27 mouse cellular contexts compared by ENCODE assay signal in the genomic region with DNA sequence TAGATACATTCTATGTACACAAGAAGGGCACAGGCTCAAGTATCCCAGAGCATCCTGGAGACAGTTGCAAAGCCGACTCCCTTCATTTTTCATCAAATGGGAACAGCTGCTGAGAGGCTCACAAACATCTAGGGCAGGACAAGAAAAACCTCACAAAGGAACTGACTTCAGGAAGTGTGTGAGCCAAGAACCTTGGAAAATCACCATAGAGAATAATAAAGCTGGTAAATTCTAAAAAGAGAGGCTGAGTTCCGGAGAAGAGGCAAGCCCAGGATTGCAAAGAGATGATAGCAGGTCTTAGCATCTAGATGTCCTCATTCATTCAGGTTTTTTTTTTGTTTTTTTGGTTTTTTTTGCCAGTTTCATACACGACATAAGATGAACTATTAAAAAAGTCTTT.
"Had no signal": no experiment of that assay in that cellular context is flagged by ENCODE, and none has a peak within 500 bp of the region (broad histone marks: within the 10 kb centered on the region; RNA-seq: fewer than 3 reads in every experiment).

No protein-coding gene starts in this region.

- H3K9me3 ChIP-seq: heart, embryonic 13.5 days; heart, embryonic 15.5 days; hindbrain, embryonic 10.5 days; hindbrain, embryonic 12.5 days; intestine, embryonic 15.5 days; kidney, embryonic 15.5 days; limb, embryonic 13.5 days; limb, embryonic 15.5 days; liver, embryonic 12.5 days had no signal

- H3K27ac ChIP-seq: gastrocnemius, adult 2 months; heart, embryonic 13.5 days; heart, embryonic 15.5 days; hindbrain, embryonic 10.5 days; hindbrain, embryonic 12.5 days; hindbrain, embryonic 14.5 days; intestine, embryonic 15.5 days; kidney, embryonic 15.5 days; kidney, postnatal 0 days; limb, embryonic 13.5 days; limb, embryonic 15.5 days; liver, embryonic 12.5 days; liver, embryonic 14.5 days had no signal

- H3K4me1 ChIP-seq: heart, embryonic 13.5 days; heart, embryonic 15.5 days; hindbrain, embryonic 10.5 days; hindbrain, embryonic 12.5 days; intestine, embryonic 15.5 days; kidney, embryonic 15.5 days; limb, embryonic 13.5 days; limb, embryonic 15.5 days; liver, embryonic 12.5 days had no signal

- ATAC-seq: hindbrain, embryonic 16.5 days; inflammation-experienced regulatory T-cells, adult 6 months; intestine, embryonic 15.5 days; intestine, postnatal 0 days; liver, embryonic 12.5 days had no signal

- H3K4me2 ChIP-seq: heart, embryonic 11.5 days; heart, embryonic 13.5 days; heart, embryonic 15.5 days; hindbrain, embryonic 12.5 days; hindbrain, embryonic 14.5 days; intestine, embryonic 15.5 days; kidney, embryonic 15.5 days; limb, embryonic 13.5 days; limb, embryonic 15.5 days; liver, embryonic 12.5 days had no signal

- H3K9ac ChIP-seq: heart, embryonic 13.5 days; heart, embryonic 15.5 days; hindbrain, embryonic 12.5 days; hindbrain, embryonic 14.5 days; intestine, embryonic 15.5 days; kidney, embryonic 15.5 days; limb, embryonic 13.5 days; limb, embryonic 15.5 days; liver, embryonic 12.5 days; liver, embryonic 14.5 days had no signal

- H3K36me3 ChIP-seq: heart, embryonic 13.5 days; heart, embryonic 15.5 days; hindbrain, embryonic 10.5 days; hindbrain, embryonic 12.5 days; intestine, embryonic 15.5 days; kidney, embryonic 15.5 days; limb, embryonic 13.5 days; limb, embryonic 15.5 days; liver, embryonic 12.5 days had no signal

- H3K4me3 ChIP-seq: gastrocnemius, adult 2 months; heart, embryonic 13.5 days; heart, embryonic 15.5 days; hindbrain, embryonic 10.5 days; hindbrain, embryonic 12.5 days; intestine, embryonic 15.5 days; kidney, embryonic 15.5 days; limb, embryonic 13.5 days; limb, embryonic 15.5 days; liver, embryonic 12.5 days had no signal

- DNase-seq: gastrocnemius, adult 2 months; gastrocnemius, postnatal 10 days; gastrocnemius, postnatal 25 days; heart, postnatal 4 days; kidney, adult 18-20 months; kidney, adult 8-10 months; kidney, postnatal 14 days; kidney, postnatal 36 days; layer of hippocampus, adult 9-11 months; layer of hippocampus, postnatal 36 days; left cerebral cortex, postnatal 4 days had no signal

- H3K27me3 ChIP-seq: heart, embryonic 13.5 days; heart, embryonic 15.5 days; hindbrain, embryonic 12.5 days; intestine, embryonic 15.5 days; kidney, embryonic 15.5 days; limb, embryonic 13.5 days; limb, embryonic 15.5 days; liver, embryonic 12.5 days had no signal
